Mouse (Mus musculus): ENCODE data around the gene Zdhhc1. TPM values are rescaled to one million over a fixed set of nuclear protein-coding genes. Genes with fewer than 3 reads are reported as not detected.

The Zdhhc1 gene
- polyA plus RNA-seq, 1 experiment = 24.7 TPM

DNA sequence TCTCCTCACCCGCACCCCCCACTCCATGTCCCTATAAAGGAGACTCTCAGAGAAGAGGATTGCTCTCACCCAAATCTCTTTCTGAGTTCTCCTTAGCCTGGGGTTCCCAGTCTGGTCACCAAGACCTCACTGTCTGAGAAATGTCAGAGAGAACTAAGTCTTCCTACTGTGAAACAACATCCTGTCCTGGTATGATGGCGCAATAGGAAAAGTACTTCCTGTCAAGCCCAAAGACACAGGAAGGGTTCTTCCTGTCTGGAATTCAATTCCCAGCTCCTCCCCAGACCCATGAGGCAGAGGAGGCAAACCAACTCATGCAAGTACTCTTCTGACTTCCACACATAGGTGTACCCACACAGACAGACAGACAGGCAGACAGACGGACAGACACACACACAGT, 7.9 kb upstream of the Zdhhc1 start:
- no peak overlapping the region for H3K27ac ChIP-seq (ENCODE audit: insufficient read depth, low read length)
- H3K4me1 ChIP-seq (ENCODE audit: control insufficient read depth, insufficient read depth, low read length) = no peaks in the 10 kb centered on the region
- TF ChIP-seq CTCF (IDR thresholded peaks at IDR 0.05; ENCODE audit: borderline replicate concordance, insufficient read depth, low read length) = no peak
- no peak for TF ChIP-seq POLR2A (IDR thresholded peaks at IDR 0.05; ENCODE audit: low read depth, low read length)

DNA sequence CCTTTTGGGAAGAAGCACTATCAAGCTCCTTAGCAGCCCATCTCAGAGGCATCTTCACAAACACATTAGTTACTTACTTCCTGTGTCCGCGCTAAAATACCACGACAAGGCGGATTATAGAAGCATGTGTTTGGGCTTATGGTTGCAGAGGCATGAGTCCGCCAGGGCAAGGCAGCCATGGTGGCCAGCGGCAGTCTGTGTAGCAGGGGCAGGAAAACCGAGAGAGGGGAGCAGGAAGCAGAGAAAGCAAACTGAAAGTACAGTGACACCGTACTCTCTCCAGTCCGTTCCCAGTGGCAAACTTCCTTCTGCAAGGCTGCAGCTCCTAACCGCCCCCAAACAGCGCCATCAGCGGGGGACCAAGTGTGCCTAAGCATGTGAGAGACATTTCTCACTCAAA, 3.1 kb upstream of the Zdhhc1 start:
- H3K27ac ChIP-seq (ENCODE audit: insufficient read depth, low read length) = no peak overlapping the region

More for the DNA sequence above, 7.9 kb upstream of the Zdhhc1 start:
- no peak overlapping the region for H3K4me3 ChIP-seq (ENCODE audit: insufficient read depth, low read length)

GRCm38 (mm10) chr8:105495350-105496302, 1.1 kb downstream of the Zdhhc1 start:
- TF ChIP-seq CTCF (IDR thresholded peaks at IDR 0.05; ENCODE audit: borderline replicate concordance, insufficient read depth, low read length) = no peak
- no peak for TF ChIP-seq POLR2A (IDR thresholded peaks at IDR 0.05; ENCODE audit: low read depth, low read length)
- no peak overlapping the region for H3K27ac ChIP-seq (ENCODE audit: insufficient read depth, low read length)
- H3K4me3 ChIP-seq (ENCODE audit: insufficient read depth, low read length) = peak overlapping the region; percentile 58
- H3K4me1 ChIP-seq (ENCODE audit: control insufficient read depth, insufficient read depth, low read length) = peaks cover 10% of the 10 kb centered on the region

More for the DNA sequence above, 3.1 kb upstream of the Zdhhc1 start:
- TF ChIP-seq CTCF (IDR thresholded peaks at IDR 0.05; ENCODE audit: borderline replicate concordance, insufficient read depth, low read length) (no peak), POLR2A (IDR thresholded peaks at IDR 0.05; ENCODE audit: low read depth, low read length) (no peak)
- H3K4me1 ChIP-seq (ENCODE audit: control insufficient read depth, insufficient read depth, low read length) = peaks cover 6% of the 10 kb centered on the region
- no peak overlapping the region for H3K4me3 ChIP-seq (ENCODE audit: insufficient read depth, low read length)

GRCm38 (mm10) chr8:105494566-105494965, 2.1 kb downstream of the Zdhhc1 start:
- no peak overlapping the region for H3K27ac ChIP-seq (ENCODE audit: insufficient read depth, low read length)
- H3K4me3 ChIP-seq (ENCODE audit: insufficient read depth, low read length) = no peak overlapping the region
- TF ChIP-seq CTCF (IDR thresholded peaks at IDR 0.05; ENCODE audit: borderline replicate concordance, insufficient read depth, low read length) (no peak), POLR2A (IDR thresholded peaks at IDR 0.05; ENCODE audit: low read depth, low read length) (no peak)

DNA sequence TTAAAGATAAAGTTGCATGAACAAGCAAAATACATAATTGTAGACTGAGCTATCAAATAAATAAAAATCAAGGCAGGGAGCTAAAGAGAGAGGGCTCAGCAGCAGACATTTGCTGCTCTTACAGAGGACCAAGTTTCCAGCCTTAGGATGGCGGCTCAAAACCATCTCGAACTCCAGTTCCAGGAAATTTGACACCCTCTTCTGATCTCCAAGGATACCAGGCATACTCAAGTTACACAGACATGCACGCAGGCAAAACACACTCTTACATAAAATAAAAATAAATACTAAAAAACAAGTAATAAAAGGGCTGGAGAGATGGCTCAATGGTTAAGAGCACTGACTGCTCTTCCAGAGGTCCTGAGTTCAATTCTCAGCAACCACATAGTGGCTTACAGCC, 3.2 kb downstream of the Zdhhc1 start:
- no peak overlapping the region for H3K27ac ChIP-seq (ENCODE audit: insufficient read depth, low read length)
- TF ChIP-seq CTCF (IDR thresholded peaks at IDR 0.05; ENCODE audit: borderline replicate concordance, insufficient read depth, low read length) (no peak), POLR2A (IDR thresholded peaks at IDR 0.05; ENCODE audit: low read depth, low read length) (no peak)

More at GRCm38 (mm10) chr8:105494566-105494965, 2.1 kb downstream of the Zdhhc1 start:
- peaks cover 10% of the 10 kb centered on the region for H3K4me1 ChIP-seq (ENCODE audit: control insufficient read depth, insufficient read depth, low read length)

DNA sequence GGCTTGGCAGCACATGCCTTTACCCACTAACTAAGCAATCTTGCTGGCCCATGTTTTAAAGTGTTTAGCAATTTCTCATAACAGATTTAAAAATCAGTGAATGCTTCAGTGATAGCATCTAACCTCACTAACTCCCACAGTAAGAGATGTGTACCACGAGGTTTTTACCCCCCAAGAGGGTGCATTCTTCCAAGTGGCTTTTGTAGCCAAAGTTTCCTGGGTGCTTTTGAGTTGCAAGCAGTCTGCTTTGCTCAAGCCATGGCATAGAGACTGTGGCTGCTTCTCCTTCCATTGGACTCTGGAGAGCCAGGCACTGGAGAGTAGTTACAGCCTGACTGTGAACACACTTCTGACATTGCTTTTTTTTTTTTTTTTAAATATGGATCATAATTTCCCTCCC, 7.4 kb downstream of the Zdhhc1 start:
- no peak for TF ChIP-seq CTCF (IDR thresholded peaks at IDR 0.05; ENCODE audit: borderline replicate concordance, insufficient read depth, low read length)
- TF ChIP-seq POLR2A (IDR thresholded peaks at IDR 0.05; ENCODE audit: low read depth, low read length) = no peak
- Histone ChIP-seq H3K27ac (ENCODE audit: insufficient read depth, low read length) (no peak overlapping the region), H3K4me1 (ENCODE audit: control insufficient read depth, insufficient read depth, low read length) (peaks cover 13% of the 10 kb centered on the region), H3K4me3 (ENCODE audit: insufficient read depth, low read length) (no peak overlapping the region)

More for the DNA sequence above, 3.2 kb downstream of the Zdhhc1 start:
- Histone ChIP-seq H3K4me3 (ENCODE audit: insufficient read depth, low read length) (no peak overlapping the region), H3K4me1 (ENCODE audit: control insufficient read depth, insufficient read depth, low read length) (peaks cover 10% of the 10 kb centered on the region)

DNA sequence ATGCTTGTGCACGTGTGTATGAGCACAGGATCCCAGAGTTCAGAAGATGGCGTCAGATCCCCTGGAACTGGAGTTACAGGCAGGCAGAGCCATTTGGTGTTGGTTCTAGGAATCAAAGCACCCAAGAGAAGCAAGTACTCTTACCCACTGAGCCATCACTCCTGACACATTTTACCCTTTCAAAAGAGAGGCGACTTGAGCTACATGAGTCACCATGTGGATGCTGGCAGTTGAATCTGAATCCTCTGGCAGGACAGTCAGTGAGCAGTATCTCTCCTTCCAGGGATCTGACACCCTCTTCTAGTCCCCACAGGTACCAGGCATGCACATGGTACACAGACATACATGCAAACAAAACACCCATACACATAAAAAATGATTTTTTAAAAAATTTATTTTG, 8.6 kb downstream of the Zdhhc1 start:
- no peak for TF ChIP-seq CTCF (IDR thresholded peaks at IDR 0.05; ENCODE audit: borderline replicate concordance, insufficient read depth, low read length)
- TF ChIP-seq POLR2A (IDR thresholded peaks at IDR 0.05; ENCODE audit: low read depth, low read length) = no peak
- Histone ChIP-seq H3K27ac (ENCODE audit: insufficient read depth, low read length) (no peak overlapping the region), H3K4me3 (ENCODE audit: insufficient read depth, low read length) (no peak overlapping the region), H3K4me1 (ENCODE audit: control insufficient read depth, insufficient read depth, low read length) (peaks cover 20% of the 10 kb centered on the region)

DNA sequence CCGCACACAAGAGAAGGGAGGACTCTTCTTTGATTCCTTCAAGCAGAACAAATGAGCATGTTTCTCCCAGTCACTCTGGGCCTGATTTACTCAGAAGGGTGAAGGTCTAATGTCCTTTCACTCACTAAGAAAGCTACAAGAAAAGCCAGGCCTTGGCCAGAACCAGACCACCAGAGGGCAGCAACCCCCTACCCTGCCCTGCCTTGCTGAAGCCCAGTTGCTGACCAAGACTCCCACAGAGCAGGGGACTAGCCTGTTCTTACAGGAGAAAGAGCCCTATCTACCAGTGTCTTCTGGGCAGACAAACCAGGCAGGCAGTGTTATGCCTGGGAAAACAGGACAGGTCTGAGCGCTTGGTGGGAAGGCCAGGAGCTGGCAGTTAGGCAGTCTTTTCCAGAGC, 12.3 kb downstream of the Zdhhc1 start:
- TF ChIP-seq POLR2A (IDR thresholded peaks at IDR 0.05; ENCODE audit: low read depth, low read length) (no peak), CTCF (IDR thresholded peaks at IDR 0.05; ENCODE audit: borderline replicate concordance, insufficient read depth, low read length) (peak; percentile 61; the same call in 1 of the 2 replicates)
- Histone ChIP-seq H3K27ac (ENCODE audit: insufficient read depth, low read length) (peak overlapping the region; percentile 98), H3K4me3 (ENCODE audit: insufficient read depth, low read length) (no peak overlapping the region)

DNA sequence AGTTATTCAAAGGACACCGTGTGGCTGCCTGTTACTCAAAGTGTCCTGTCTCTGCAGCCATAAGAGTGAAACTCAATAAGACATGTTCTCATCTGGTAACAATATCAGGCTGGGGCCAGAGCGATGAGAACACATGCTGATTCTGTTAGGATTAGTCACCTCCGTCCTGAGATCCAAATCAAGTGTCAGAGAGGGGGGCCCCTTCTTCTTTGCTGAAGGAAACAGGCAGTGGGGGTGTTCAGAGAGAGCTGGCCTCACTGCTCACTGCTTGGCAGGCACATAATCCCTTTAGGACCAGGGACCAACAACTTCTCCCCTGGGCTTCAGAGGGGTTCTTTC, 12.7 kb downstream of the Zdhhc1 start:
- peak overlapping the region; percentile 98 for H3K27ac ChIP-seq (ENCODE audit: insufficient read depth, low read length)
- peaks cover 26% of the 10 kb centered on the region for H3K4me1 ChIP-seq (ENCODE audit: control insufficient read depth, insufficient read depth, low read length)
- TF ChIP-seq CTCF (IDR thresholded peaks at IDR 0.05; ENCODE audit: borderline replicate concordance, insufficient read depth, low read length) (no peak), POLR2A (IDR thresholded peaks at IDR 0.05; ENCODE audit: low read depth, low read length) (no peak)
- no peak overlapping the region for H3K4me3 ChIP-seq (ENCODE audit: insufficient read depth, low read length)

More for the DNA sequence above, 12.3 kb downstream of the Zdhhc1 start:
- H3K4me1 ChIP-seq (ENCODE audit: control insufficient read depth, insufficient read depth, low read length) = peaks cover 26% of the 10 kb centered on the region
